Mouse (Mus musculus) NIH3T3 (cell line): ENCODE results near the gene Klra1.
"Not testable (repeated sequence)": the region's sequence is repeated elsewhere in the genome, so short reads cannot be mapped to it uniquely, and the experiment has no call there.

Experiments
- DNase-seq: peaks from one replicate; pipeline ENCODE4 v3.0.0-alpha.2; 2012; ENCODE audit warnings: low read depth

Klra1 gene

DNA sequence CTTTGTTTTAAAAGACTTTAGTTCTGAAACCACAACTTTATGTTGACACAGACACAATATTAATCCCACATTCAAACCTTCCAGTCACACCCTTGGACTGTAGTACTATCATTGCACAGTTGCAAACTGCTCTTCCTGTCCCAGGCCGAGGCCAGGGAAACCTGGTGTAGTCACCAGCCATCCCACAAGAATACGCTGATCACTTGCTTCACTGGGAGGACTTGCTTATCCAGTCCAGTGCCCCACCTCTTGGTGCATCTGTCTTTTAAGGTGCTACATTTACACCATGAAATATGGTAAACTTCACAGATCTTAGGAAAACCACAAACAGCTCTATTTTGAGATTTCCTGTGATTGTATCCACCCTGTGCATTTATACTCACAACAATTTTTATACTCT lies at the start of gene Klra1:
Gene Klra1 (minus strand): TSS at position 125 of the 400 bp plus-strand sequence.
- no peak for DNase-seq

DNA sequence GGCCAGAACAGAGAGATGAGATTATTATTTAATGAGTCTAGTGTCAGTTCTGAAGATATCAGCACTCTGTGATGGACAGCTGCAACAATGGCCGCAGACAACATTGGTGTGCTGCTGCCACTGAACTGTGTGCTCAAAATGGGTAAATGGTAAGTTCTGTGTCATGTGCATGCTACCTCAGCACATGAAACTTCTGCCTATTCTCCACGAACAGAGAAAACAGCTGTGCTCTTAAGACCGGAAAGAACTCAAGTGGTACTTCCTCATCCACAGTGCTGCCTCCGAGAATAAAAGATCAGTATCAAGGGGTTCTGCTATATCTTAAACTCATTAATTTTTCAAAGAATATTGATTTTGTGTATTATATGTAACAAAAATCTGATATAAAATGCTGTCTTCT lies 42.8 kb upstream of the Klra1 start:
- no peak for DNase-seq

DNA sequence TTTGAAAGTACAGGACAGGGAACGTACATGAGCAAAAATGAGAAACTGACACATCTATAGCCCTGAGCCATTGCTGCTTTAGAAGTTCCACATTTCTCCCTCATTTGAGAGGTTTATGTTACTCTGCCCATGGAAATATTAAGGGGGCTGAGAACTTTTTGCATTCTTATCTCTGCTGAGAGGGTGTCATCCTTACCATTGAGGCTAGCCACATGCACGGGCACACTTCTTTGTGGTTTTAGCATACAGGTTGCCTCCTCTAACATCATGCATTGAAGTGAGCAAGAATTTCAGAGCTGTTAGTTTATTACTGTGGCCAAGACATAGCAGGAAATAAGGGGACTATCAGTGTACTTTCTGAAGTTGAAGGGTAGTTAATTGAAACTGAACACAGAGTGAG lies 32.5 kb upstream of the Klra1 start:
- DNase-seq = no peak

- no peak for DNase-seq
Measured at GRCm38 (mm10) chr6:130404882-130405281, 18.2 kb upstream of the Klra1 start.

GRCm38 (mm10) chr6:130385803-130386202 lies 871 bp downstream of the Klra1 start:
- no peak for DNase-seq

GRCm38 (mm10) chr6:130382375-130382774 lies 4.3 kb downstream of the Klra1 start:
- DNase-seq = no peak

- not testable (repeated sequence) for DNase-seq
Measured at GRCm38 (mm10) chr6:130345381-130345780, 41.3 kb downstream of the Klra1 start.

GRCm38 (mm10) chr6:130341973-130342372 lies 44.7 kb downstream of the Klra1 start:
- not testable (repeated sequence) for DNase-seq

GRCm38 (mm10) chr6:130337411-130337810 lies 49.3 kb downstream of the Klra1 start, which contains the start of gene Klra3:
Gene Klra3 (minus strand): TSS chr6:130337574.
- DNase-seq = no peak
